Comparison of ENCODE assay signal across 7 mouse cellular contexts in the genomic region with DNA sequence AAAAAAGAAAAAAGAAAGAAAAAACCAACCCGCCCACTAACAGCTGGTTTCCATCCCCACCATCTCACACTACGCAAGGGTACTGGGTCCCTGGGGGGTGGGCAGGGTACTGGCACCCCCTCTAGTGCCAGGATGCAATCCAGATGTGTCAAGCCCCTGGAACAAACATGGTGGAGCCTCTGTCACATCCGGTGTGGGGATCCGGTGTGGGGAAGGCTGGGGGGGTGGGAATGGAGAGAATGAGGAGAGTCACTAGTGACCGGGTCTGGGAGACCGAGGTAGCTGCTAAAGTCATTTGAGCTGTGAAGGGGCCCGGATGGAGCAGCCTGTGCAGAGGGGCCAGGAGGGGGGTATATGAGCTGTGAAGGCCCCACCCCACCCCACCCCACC. TPM values are rescaled to one million over a fixed set of nuclear protein-coding genes. Genes with fewer than 3 reads are reported as not detected.
DNase-seq lines count a peak whose midpoint lies in the region; ATAC-seq and TF ChIP-seq lines count a peak whose summit lies in the region.

No protein-coding gene starts in this region.

- H3K9ac ChIP-seq in ES-Bruce4 (ENCODE audit: low read depth, poor library complexity, severe bottlenecking): peak overlapping the region; percentile 75
- H3K9ac ChIP-seq in heart, embryonic 13.5 days: peak overlapping the region; percentile 73
- peak overlapping the region; percentile 59 for H3K9ac ChIP-seq in limb, embryonic 14.5 days (ENCODE audit: low read depth, low read length, severe bottlenecking)

- no peak for TF ChIP-seq EP300 in ES-Bruce4 (IDR thresholded peaks at IDR 0.05; ENCODE audit: insufficient read depth, low read depth, low read length)

- no peaks in the 10 kb centered on the region for H3K9me3 ChIP-seq in ES-Bruce4 (replicated peaks; ENCODE audit: control insufficient read depth, insufficient read depth, low read length, poor library complexity, severe bottlenecking)
- no peaks in the 10 kb centered on the region for H3K9me3 ChIP-seq in heart, embryonic 13.5 days
- H3K9me3 ChIP-seq in limb, embryonic 14.5 days (ENCODE audit: control insufficient read depth, low read length): no peaks in the 10 kb centered on the region

- 59% methylated on average over 7 of the region's 7 CpGs for WGBS in heart, embryonic 13.5 days
- WGBS in limb, embryonic 14.5 days: 18% methylated on average over 7 of the region's 7 CpGs
- WGBS in thymus, adult 2 months: 96% methylated on average over 7 of the region's 7 CpGs

- H3K4me1 ChIP-seq in ES-Bruce4 (ENCODE audit: control insufficient read depth, insufficient read depth, low read length): peaks cover 11% of the 10 kb centered on the region
- H3K4me1 ChIP-seq in heart, embryonic 13.5 days: peaks cover 42% of the 10 kb centered on the region
- peaks cover 41% of the 10 kb centered on the region for H3K4me1 ChIP-seq in limb, embryonic 14.5 days (ENCODE audit: control insufficient read depth, insufficient read depth, low read length)
- peaks cover 11% of the 10 kb centered on the region for H3K4me1 ChIP-seq in thymus, adult 2 months (replicated peaks; ENCODE audit: control insufficient read depth, insufficient read depth, low read length)

- no peak overlapping the region for H3K4me3 ChIP-seq in ES-Bruce4 (ENCODE audit: low read depth, low read length)
- H3K4me3 ChIP-seq in heart, embryonic 13.5 days: peak overlapping the region; percentile 26
- peak overlapping the region; percentile 4; the same call in 1 of the 2 replicates for H3K4me3 ChIP-seq in limb, embryonic 14.5 days (replicated peaks; ENCODE audit: low read length)
- H3K4me3 ChIP-seq in thymus, adult 2 months (ENCODE audit: control insufficient read depth, insufficient read depth, low read length): no peak overlapping the region

- H3K4me2 ChIP-seq in heart, embryonic 13.5 days: peak overlapping the region; percentile 76
- peak overlapping the region; percentile 70 for H3K4me2 ChIP-seq in limb, embryonic 14.5 days (replicated peaks; ENCODE audit: low read depth, low read length, severe bottlenecking)

- no peak for ATAC-seq in heart, embryonic 13.5 days (ENCODE audit: extremely low read depth, insufficient number of reproducible peaks, low FRiP score, low TSS enrichment)
- peak; percentile 73 for ATAC-seq in limb, embryonic 14.5 days (ENCODE audit: low FRiP score, low read depth)

- no peak for TF ChIP-seq CTCF in ES-Bruce4 (IDR thresholded peaks at IDR 0.05; ENCODE audit: low read depth, low read length)
- no peak for TF ChIP-seq CTCF in thymus, adult 2 months (IDR thresholded peaks at IDR 0.05; ENCODE audit: borderline replicate concordance, control insufficient read depth, extremely low read depth, insufficient read depth, low read length, poor library complexity)

- H3K36me3 ChIP-seq in ES-Bruce4 (ENCODE audit: control insufficient read depth, insufficient read depth, low read length, poor library complexity, severe bottlenecking): peaks cover 22% of the 10 kb centered on the region
- peaks cover 42% of the 10 kb centered on the region for H3K36me3 ChIP-seq in heart, embryonic 13.5 days
- H3K36me3 ChIP-seq in limb, embryonic 14.5 days (ENCODE audit: control insufficient read depth, insufficient read depth, low read length): peaks cover 34% of the 10 kb centered on the region
- H3K36me3 ChIP-seq in thymus, adult 2 months (ENCODE audit: control insufficient read depth, insufficient read depth, low read length): no peaks in the 10 kb centered on the region

- H3K27me3 ChIP-seq in ES-Bruce4 (ENCODE audit: control insufficient read depth, insufficient read depth, low read length, poor library complexity, severe bottlenecking): no peaks in the 10 kb centered on the region
- H3K27me3 ChIP-seq in heart, embryonic 13.5 days (replicated peaks): no peaks in the 10 kb centered on the region
- no peaks in the 10 kb centered on the region for H3K27me3 ChIP-seq in limb, embryonic 14.5 days (ENCODE audit: control insufficient read depth, insufficient read depth, low read length)
- H3K27me3 ChIP-seq in thymus, adult 2 months (ENCODE audit: control insufficient read depth, insufficient read depth, low read length): no peaks in the 10 kb centered on the region

- DNase-seq in adipocyte (ENCODE audit: low spot score): peak; percentile 18
- peak; percentile 80 for DNase-seq in limb, embryonic 14.5 days (ENCODE audit: low spot score)
- DNase-seq in c-Kit-positive CD71-positive TER-119-positive erythroid progenitor cells, embryonic 14.5 days (ENCODE audit: low spot score): no peak
- DNase-seq in layer of hippocampus, adult 9-10 months (ENCODE audit: low spot score): no peak
- no peak for DNase-seq in thymus, adult 2 months

- no peak for TF ChIP-seq POLR2A in ES-Bruce4 (IDR thresholded peaks at IDR 0.05; ENCODE audit: insufficient read depth, low read length)
- TF ChIP-seq POLR2A in limb, embryonic 14.5 days (IDR thresholded peaks at IDR 0.05; ENCODE audit: borderline replicate concordance, extremely low read depth, insufficient read depth, insufficient read length): no peak
- TF ChIP-seq POLR2A in thymus, adult 2 months (IDR thresholded peaks at IDR 0.05; ENCODE audit: control insufficient read depth, extremely low read depth, insufficient read depth, low read length, poor library complexity): no peak

- no peak overlapping the region for H3K27ac ChIP-seq in ES-Bruce4 (ENCODE audit: insufficient read depth, low read length)
- peak overlapping the region; percentile 76 for H3K27ac ChIP-seq in heart, embryonic 13.5 days (replicated peaks)
- peak overlapping the region; percentile 95 for H3K27ac ChIP-seq in limb, embryonic 14.5 days (replicated peaks; ENCODE audit: low read depth, low read length)
- H3K27ac ChIP-seq in thymus, adult 2 months (ENCODE audit: control insufficient read depth, insufficient read depth, low read length): no peak overlapping the region

RNA-seq across cellular contexts. Expression of gene S1pr2, which starts 4.8 kb away (rescaled TPM):
- polyA plus RNA-seq in ES-Bruce4 (2011; ENCODE audit: insufficient read depth, insufficient read length, low read depth, missing spikeins): 14.1 and 19.9 TPM in 2 replicates
- 19.4 and 21.9 TPM in 2 replicates for polyA plus RNA-seq in heart, embryonic 13.5 days (2015; fragmentation: Nextera tagmentation; extraction: Ambion mirVana)
- polyA plus RNA-seq in limb, embryonic 14.5 days (2012; rRNA removed): 28.3 and 37.6 TPM in 2 replicates
- 59.9 and 67.9 TPM in 2 replicates for polyA plus RNA-seq in limb, embryonic 14.5 days (2014; fragmentation: Nextera tagmentation; extraction: Ambion mirVana)
- polyA plus RNA-seq in thymus, adult 2 months (2012; rRNA removed): 11.0 and 11.2 TPM in 2 replicates

RNA-seq across cellular contexts. Expression of gene Dnmt1, which starts 12.1 kb away (rescaled TPM):
- polyA plus RNA-seq in ES-Bruce4 (2011; ENCODE audit: insufficient read depth, insufficient read length, low read depth, missing spikeins): 115 and 120 TPM in 2 replicates
- polyA plus RNA-seq in heart, embryonic 13.5 days (2015; fragmentation: Nextera tagmentation; extraction: Ambion mirVana): 58.7 and 59.8 TPM in 2 replicates
- polyA plus RNA-seq in limb, embryonic 14.5 days (2012; rRNA removed): 115 and 118 TPM in 2 replicates
- polyA plus RNA-seq in limb, embryonic 14.5 days (2014; fragmentation: Nextera tagmentation; extraction: Ambion mirVana): 60.9 and 62.0 TPM in 2 replicates
- polyA plus RNA-seq in thymus, adult 2 months (2012; rRNA removed): 142 and 194 TPM in 2 replicates

RNA-seq across cellular contexts. Expression of gene Mrpl4, which starts 30.8 kb away (rescaled TPM):
- 45.1 and 50.9 TPM in 2 replicates for polyA plus RNA-seq in ES-Bruce4 (2011; ENCODE audit: insufficient read depth, insufficient read length, low read depth, missing spikeins)
- polyA plus RNA-seq in heart, embryonic 13.5 days (2015; fragmentation: Nextera tagmentation; extraction: Ambion mirVana): 124 and 139 TPM in 2 replicates
- polyA plus RNA-seq in limb, embryonic 14.5 days (2012; rRNA removed): 89.0 and 114 TPM in 2 replicates
- polyA plus RNA-seq in limb, embryonic 14.5 days (2014; fragmentation: Nextera tagmentation; extraction: Ambion mirVana): 115 and 118 TPM in 2 replicates
- 125 and 140 TPM in 2 replicates for polyA plus RNA-seq in thymus, adult 2 months (2012; rRNA removed)

RNA-seq across cellular contexts. Expression of gene Icam1, which starts 44.0 kb away (rescaled TPM):
- polyA plus RNA-seq in ES-Bruce4 (2011; ENCODE audit: insufficient read depth, insufficient read length, low read depth, missing spikeins): 24.9 and 25.7 TPM in 2 replicates
- 11.6 and 11.9 TPM in 2 replicates for polyA plus RNA-seq in heart, embryonic 13.5 days (2015; fragmentation: Nextera tagmentation; extraction: Ambion mirVana)
- 15.5 and 16.6 TPM in 2 replicates for polyA plus RNA-seq in limb, embryonic 14.5 days (2012; rRNA removed)
- 18.3 and 21.2 TPM in 2 replicates for polyA plus RNA-seq in limb, embryonic 14.5 days (2014; fragmentation: Nextera tagmentation; extraction: Ambion mirVana)
- polyA plus RNA-seq in thymus, adult 2 months (2012; rRNA removed): 78.1 and 90.8 TPM in 2 replicates

RNA-seq across cellular contexts. Expression of gene Icam4, which starts 57.4 kb away (rescaled TPM):
- polyA plus RNA-seq in ES-Bruce4 (2011; ENCODE audit: insufficient read depth, insufficient read length, low read depth, missing spikeins): 1.3 TPM in 1 of 2 replicates, not detected in the other
- polyA plus RNA-seq in heart, embryonic 13.5 days (2015; fragmentation: Nextera tagmentation; extraction: Ambion mirVana): 3.1 and 8.3 TPM in 2 replicates
- 0.26 and 0.47 TPM in 2 replicates for polyA plus RNA-seq in limb, embryonic 14.5 days (2012; rRNA removed)
- 0.99 and 1.3 TPM in 2 replicates for polyA plus RNA-seq in limb, embryonic 14.5 days (2014; fragmentation: Nextera tagmentation; extraction: Ambion mirVana)
- polyA plus RNA-seq in thymus, adult 2 months (2012; rRNA removed): 0.26 and 0.71 TPM in 2 replicates

Comparison
In these comparisons a context has a peak if more than half of its experiments do, and no peak if none do; other contexts are left out.
1. H3K27ac ChIP-seq: peak in heart, embryonic 13.5 days (single experiment) and limb, embryonic 14.5 days (single experiment); none in ES-Bruce4 (single experiment) and thymus, adult 2 months (single experiment).
2. H3K4me3 ChIP-seq: peak in heart, embryonic 13.5 days (single experiment) and limb, embryonic 14.5 days (single experiment); none in ES-Bruce4 (single experiment) and thymus, adult 2 months (single experiment).
3. DNase-seq: peak in adipocyte (single experiment) and limb, embryonic 14.5 days (single experiment); none in c-Kit-positive CD71-positive TER-119-positive erythroid progenitor cells, embryonic 14.5 days (single experiment), layer of hippocampus, adult 9-10 months (single experiment) and thymus, adult 2 months (single experiment).
4. Peak in every context shown above with its lines, with median percentiles within 50 percentile points of each other: H3K9ac ChIP-seq.